Mouse (Mus musculus) large intestine, adult 2 months (tissue): ENCODE data around the gene Prss29. TPM values are rescaled to one million over a fixed set of nuclear protein-coding genes. Genes with fewer than 3 reads are reported as not detected.

Experiments
- DNase-seq: peaks from one replicate; pipeline ENCODE4 v3.0.0-alpha.2; 2012; ENCODE audit warnings: low read depth, low spot score
- WGBS: fragments of 180-500 bp; shearing (Covaris S2); methylation state at CpG from one replicate; pipeline ENCODE4 v1.1.7; 2018; 5-methylcytosine and 5-hydroxymethylcytosine counted together
- polyA plus RNA-seq: library from polyadenylated mRNA; depleted of rRNA; stranded (reverse); fragments of >200 nt; gene quantifications from 2 replicates; pipeline ENCODE4 v1.2.3, GENCODE M21; 2012; rRNA removed

Prss29 gene
- polyA plus RNA-seq, 1 experiment = not detected

GRCm38 (mm10) chr17:25340003-25340402 is 21.5 kb downstream of the Prss29 start:
- no peak for DNase-seq
- WGBS = 85% methylated on average over 6 of the region's 6 CpGs

- no peak for DNase-seq
- 24% methylated on average over 3 of the region's 3 CpGs for WGBS
Measured at GRCm38 (mm10) chr17:25341490-25341889, 23.0 kb downstream of the Prss29 start.

GRCm38 (mm10) chr17:25345462-25345861 is 27.0 kb downstream of the Prss29 start, which contains the start of gene Tpsab1:
Tpsab1 (minus strand) TSS chr17:25345562.
- WGBS = 79% methylated on average over 4 of the region's 4 CpGs
- DNase-seq = no peak

- 49% methylated on average over 2 of the region's 2 CpGs for WGBS
- no peak for DNase-seq
Measured at GRCm38 (mm10) chr17:25361291-25361690, 42.8 kb downstream of the Prss29 start.

- DNase-seq = no peak
- 0% methylated on average over 1 of the region's 1 CpGs for WGBS
Measured at GRCm38 (mm10) chr17:25363726-25364125, 45.3 kb downstream of the Prss29 start.

GRCm38 (mm10) chr17:25366005-25366404 is 47.6 kb downstream of the Prss29 start, which contains the start of gene Tpsb2:
Tpsb2 (plus strand) TSS chr17:25366305.
- DNase-seq = no peak
- 64% methylated on average over 2 of the region's 2 CpGs for WGBS

GRCm38 (mm10) chr17:25368973-25369372 is 50.5 kb downstream of the Prss29 start, which contains the start of gene Tpsg1:
Tpsg1 (plus strand) TSS chr17:25369273.
- DNase-seq = no peak
- 71% methylated on average over 3 of the region's 3 CpGs for WGBS

Other genes starting within 250 kb of the Prss29 start
- 16.7 and 18.5 TPM in 2 replicates for gene Tmem204, start 235.1 kb upstream of the Prss29 start, polyA plus RNA-seq
- gene Telo2, start 202.7 kb upstream of the Prss29 start, polyA plus RNA-seq = 9.4 and 12.2 TPM in 2 replicates
- gene Ptx4, start 197.9 kb upstream of the Prss29 start, polyA plus RNA-seq = 0.07 and 0.10 TPM in 2 replicates
- 17.1 and 21.7 TPM in 2 replicates for gene Clcn7, start 185.3 kb upstream of the Prss29 start, polyA plus RNA-seq
- gene Ccdc154, start 156.2 kb upstream of the Prss29 start, polyA plus RNA-seq = not detected in 2 replicates
- not detected in 2 replicates for gene Gm38655, start 143.2 kb upstream of the Prss29 start, polyA plus RNA-seq
- 9.5 and 10.4 TPM in 2 replicates for gene BC003965, start 134.1 kb upstream of the Prss29 start, polyA plus RNA-seq
- gene Unkl, start 130.3 kb upstream of the Prss29 start, polyA plus RNA-seq = 6.0 and 9.8 TPM in 2 replicates
- gene Gnptg, start 78.5 kb upstream of the Prss29 start, polyA plus RNA-seq = 36.1 and 37.5 TPM in 2 replicates
- 11.6 and 12.7 TPM in 2 replicates for gene Tsr3, start 78.5 kb upstream of the Prss29 start, polyA plus RNA-seq
- gene Baiap3, start 62.3 kb upstream of the Prss29 start, polyA plus RNA-seq = 7.8 and 11.9 TPM in 2 replicates
- gene Ube2i, start 44.0 kb upstream of the Prss29 start, polyA plus RNA-seq = 113 and 132 TPM in 2 replicates
- gene Prss34, start 20.3 kb upstream of the Prss29 start, polyA plus RNA-seq = not detected in 2 replicates
- gene Prss28, start 10.0 kb upstream of the Prss29 start, polyA plus RNA-seq = not detected in 2 replicates
- not detected in 2 replicates for gene Tpsab1, start 26.9 kb downstream of the Prss29 start, polyA plus RNA-seq
- gene Tpsb2, start 47.7 kb downstream of the Prss29 start, polyA plus RNA-seq = 0.58 and 0.59 TPM in 2 replicates
- gene Tpsg1, start 50.6 kb downstream of the Prss29 start, polyA plus RNA-seq = 68.1 and 75.8 TPM in 2 replicates
- 10.4 and 25.1 TPM in 2 replicates for gene Cacna1h, start 115.1 kb downstream of the Prss29 start, polyA plus RNA-seq
- 0.11 TPM in 1 of 2 replicates, not detected in the other for gene Tekt4, start 136.0 kb downstream of the Prss29 start, polyA plus RNA-seq
- gene Sstr5, start 178.6 kb downstream of the Prss29 start, polyA plus RNA-seq = 0.48 and 0.71 TPM in 2 replicates